Mouse (Mus musculus): ENCODE results near the gene Ppa1.
A peak's percentile ranks its signal among the peaks of the same experiment; 100 is the strongest.
"Not testable (repeated sequence)": the region's sequence is repeated elsewhere in the genome, so short reads cannot be mapped to it uniquely, and the experiment has no call there.

The Ppa1 gene

GRCm38 (mm10) chr10:61647790-61648736, at the start of gene Ppa1:
Gene Ppa1, plus strand, starts transcription at chr10:61648552.
- peak; percentile 91 for DNase-seq (ENCODE audit: low spot score)

- DNase-seq (ENCODE audit: low spot score): no peak
These were observed 48.7 kb upstream of the Ppa1 start for GRCm38 (mm10) chr10:61599556-61600114.

GRCm38 (mm10) chr10:61602283-61603033, 45.9 kb upstream of the Ppa1 start:
- peak; percentile 81 for DNase-seq (ENCODE audit: low spot score)

- DNase-seq (ENCODE audit: low spot score): no peak
These were observed 43.8 kb upstream of the Ppa1 start for GRCm38 (mm10) chr10:61604376-61605065.

- not testable (repeated sequence) for DNase-seq (ENCODE audit: low spot score)
These were observed 43.0 kb upstream of the Ppa1 start for GRCm38 (mm10) chr10:61605381-61605780.

- peak; percentile 88 for DNase-seq (ENCODE audit: low spot score)
These were observed 42.5 kb upstream of the Ppa1 start for GRCm38 (mm10) chr10:61605851-61606250.

GRCm38 (mm10) chr10:61608233-61608632, 40.1 kb upstream of the Ppa1 start:
- DNase-seq (ENCODE audit: low spot score): no peak

GRCm38 (mm10) chr10:61610650-61611235, 37.6 kb upstream of the Ppa1 start:
- no peak for DNase-seq (ENCODE audit: low spot score)

- peak; percentile 33 for DNase-seq (ENCODE audit: low spot score)
These were observed 34.0 kb upstream of the Ppa1 start for GRCm38 (mm10) chr10:61614311-61614710.

- DNase-seq (ENCODE audit: low spot score): no peak
These were observed 29.8 kb upstream of the Ppa1 start for GRCm38 (mm10) chr10:61618528-61618927.

- DNase-seq (ENCODE audit: low spot score): peak; percentile 20
These were observed 26.7 kb upstream of the Ppa1 start for GRCm38 (mm10) chr10:61621681-61622080.

GRCm38 (mm10) chr10:61623874-61624273, 24.5 kb upstream of the Ppa1 start:
- DNase-seq (ENCODE audit: low spot score): not testable (repeated sequence)

- DNase-seq (ENCODE audit: low spot score): no peak
These were observed 23.6 kb upstream of the Ppa1 start for GRCm38 (mm10) chr10:61624771-61625170.

GRCm38 (mm10) chr10:61625381-61626257, 22.7 kb upstream of the Ppa1 start:
- DNase-seq (ENCODE audit: low spot score): peak; percentile 50

- DNase-seq (ENCODE audit: low spot score): no peak
These were observed 21.8 kb upstream of the Ppa1 start for GRCm38 (mm10) chr10:61626551-61626950.

GRCm38 (mm10) chr10:61627195-61627937, 21.0 kb upstream of the Ppa1 start:
- peak; percentile 49 for DNase-seq (ENCODE audit: low spot score)

GRCm38 (mm10) chr10:61627938-61628250, 20.5 kb upstream of the Ppa1 start:
- DNase-seq (ENCODE audit: low spot score): no peak

- no peak for DNase-seq (ENCODE audit: low spot score)
These were observed 15.9 kb upstream of the Ppa1 start for GRCm38 (mm10) chr10:61632445-61632844.

- DNase-seq (ENCODE audit: low spot score): no peak
These were observed 11.3 kb upstream of the Ppa1 start for GRCm38 (mm10) chr10:61637055-61637454.

- no peak for DNase-seq (ENCODE audit: low spot score)
These were observed 8.0 kb upstream of the Ppa1 start for GRCm38 (mm10) chr10:61640363-61640762.

Measured in retina, embryonic 14.5 days (tissue).